Comparison of ENCODE assay signal across 13 mouse cellular contexts in the genomic region with DNA sequence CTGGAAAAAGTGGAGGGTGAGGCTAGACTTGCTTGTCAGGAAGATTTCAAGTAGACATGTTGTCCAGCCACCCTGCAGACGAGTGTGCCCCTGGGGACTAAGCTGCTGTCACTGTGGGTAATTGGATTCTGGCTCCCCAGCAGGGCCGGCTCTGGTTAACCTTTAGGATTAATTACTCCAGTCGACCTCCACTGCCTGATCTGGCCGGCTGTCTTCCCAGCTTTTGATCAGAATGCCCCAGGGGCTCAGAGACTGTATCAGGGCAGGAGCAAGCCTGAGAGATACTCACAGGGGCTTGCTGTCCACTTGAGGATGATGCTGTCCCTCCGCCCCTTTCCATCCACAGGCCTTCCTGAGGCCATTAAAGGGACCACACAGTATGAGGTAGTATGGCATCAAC.
DNase-seq lines count a peak whose midpoint lies in the region; ATAC-seq and TF ChIP-seq lines count a peak whose summit lies in the region.
"Had no signal": no experiment of that assay in that cellular context is flagged by ENCODE, and none has a peak within 500 bp of the region (broad histone marks: within the 10 kb centered on the region; RNA-seq: fewer than 3 reads in every experiment).

No protein-coding gene starts in this region.

- H3K36me3 ChIP-seq in kidney, embryonic 14.5 days (ENCODE audit: control insufficient read depth, insufficient read depth, low read length) = no peaks in the 10 kb centered on the region
- no peaks in the 10 kb centered on the region for H3K36me3 ChIP-seq in kidney, adult 2 months (ENCODE audit: control insufficient read depth, insufficient read depth, low read length)
- no peaks in the 10 kb centered on the region for H3K36me3 ChIP-seq in forebrain, embryonic 13.5 days (ENCODE audit: poor library complexity, severe bottlenecking)
- no peaks in the 10 kb centered on the region for H3K36me3 ChIP-seq in limb, embryonic 10.5 days
- no peaks in the 10 kb centered on the region for H3K36me3 ChIP-seq in neural tube, embryonic 12.5 days
- H3K36me3 ChIP-seq: limb, embryonic 15.5 days had no signal

- H3K9me3 ChIP-seq in kidney, embryonic 14.5 days (ENCODE audit: control insufficient read depth, low read length) = no peaks in the 10 kb centered on the region
- H3K9me3 ChIP-seq in forebrain, embryonic 13.5 days (replicated peaks) = no peaks in the 10 kb centered on the region
- no peaks in the 10 kb centered on the region for H3K9me3 ChIP-seq in limb, embryonic 10.5 days (replicated peaks)
- no peaks in the 10 kb centered on the region for H3K9me3 ChIP-seq in neural tube, embryonic 12.5 days
- H3K9me3 ChIP-seq: limb, embryonic 15.5 days had no signal

- TF ChIP-seq CTCF in kidney, adult 2 months (conservative IDR thresholded peaks at IDR 0.05; ENCODE audit: insufficient read depth, insufficient read length, low read depth, low read length) = no peak

- peaks cover 23% of the 10 kb centered on the region for H3K4me1 ChIP-seq in kidney, embryonic 14.5 days (ENCODE audit: control insufficient read depth, insufficient read depth, low read length)
- H3K4me1 ChIP-seq in kidney, adult 2 months (ENCODE audit: control insufficient read depth, insufficient read depth, low read length) = no peaks in the 10 kb centered on the region
- peaks cover 56% of the 10 kb centered on the region for H3K4me1 ChIP-seq in forebrain, embryonic 13.5 days
- peaks cover 46% of the 10 kb centered on the region for H3K4me1 ChIP-seq in limb, embryonic 10.5 days
- H3K4me1 ChIP-seq in neural tube, embryonic 12.5 days = peaks cover 38% of the 10 kb centered on the region

- TF ChIP-seq POLR2A in kidney, adult 2 months (IDR thresholded peaks at IDR 0.05; ENCODE audit: low read depth, low read length) = no peak

- DNase-seq in kidney, adult 2 months = no peak
- DNase-seq in limb, embryonic 10.5 days (ENCODE audit: low spot score) = peak; percentile 36
- DNase-seq in urinary bladder, postnatal 14 days (ENCODE audit: low spot score) = no peak
- no peak for DNase-seq in gastrocnemius, adult 8-10 months (ENCODE audit: low spot score in 2 of 2)
- DNase-seq in urinary bladder, adult 18-20 months (ENCODE audit: low spot score in 2 of 2) = no peak
- DNase-seq: cerebellum, postnatal 36 days; heart, postnatal 4 days; lung, postnatal 10 days; spleen, adult 18-20 months had no signal

- H3K27me3 ChIP-seq in kidney, embryonic 14.5 days (ENCODE audit: control insufficient read depth, insufficient read depth, low read length) = no peaks in the 10 kb centered on the region
- H3K27me3 ChIP-seq in kidney, adult 2 months (replicated peaks; ENCODE audit: control insufficient read depth, insufficient read depth, low read length) = no peaks in the 10 kb centered on the region
- no peaks in the 10 kb centered on the region for H3K27me3 ChIP-seq in forebrain, embryonic 13.5 days
- H3K27me3 ChIP-seq in limb, embryonic 10.5 days (ENCODE audit: low read depth, poor library complexity, severe bottlenecking) = no peaks in the 10 kb centered on the region
- H3K27me3 ChIP-seq in neural tube, embryonic 12.5 days (replicated peaks) = no peaks in the 10 kb centered on the region
- H3K27me3 ChIP-seq: limb, embryonic 15.5 days had no signal

- no peak overlapping the region for H3K4me2 ChIP-seq in kidney, embryonic 14.5 days (replicated peaks; ENCODE audit: low read depth, low read length)
- H3K4me2 ChIP-seq in forebrain, embryonic 13.5 days = peak overlapping the region; percentile 46; the same call in 1 of the 2 replicates
- no peak overlapping the region for H3K4me2 ChIP-seq in neural tube, embryonic 12.5 days (replicated peaks)
- H3K4me2 ChIP-seq: limb, embryonic 15.5 days had no signal

- WGBS in kidney, embryonic 14.5 days = 10% methylated on average over 5 of the region's 5 CpGs
- 36% methylated on average over 5 of the region's 5 CpGs for WGBS in kidney, adult 2 months
- WGBS in forebrain, embryonic 13.5 days = 13% methylated on average over 5 of the region's 5 CpGs
- 7% methylated on average over 5 of the region's 5 CpGs for WGBS in limb, embryonic 10.5 days
- whole genome bisulfite sequencing in neural tube, embryonic 12.5 days = 8% methylated on average over 5 of the region's 5 CpGs

- 0 out of 2 replicates have a peak, but pooled peaks have one; percentile 28 for ATAC-seq in kidney, embryonic 14.5 days (ENCODE audit: low FRiP score, low TSS enrichment)
- ATAC-seq in forebrain, embryonic 13.5 days = no peak
- ATAC-seq in neural tube, embryonic 12.5 days (ENCODE audit: low FRiP score, low read depth) = peak; percentile 11

- H3K9ac ChIP-seq in kidney, embryonic 14.5 days (ENCODE audit: low read depth, low read length) = no peak overlapping the region
- H3K9ac ChIP-seq in forebrain, embryonic 13.5 days = 0 out of 2 replicates have a peak overlapping the region, but pooled peaks have one; percentile 9
- H3K9ac ChIP-seq in neural tube, embryonic 12.5 days = no peak overlapping the region
- H3K9ac ChIP-seq: limb, embryonic 15.5 days had no signal

- H3K4me3 ChIP-seq in kidney, embryonic 14.5 days (ENCODE audit: low read length) = no peak overlapping the region
- no peak overlapping the region for H3K4me3 ChIP-seq in kidney, adult 2 months (ENCODE audit: insufficient read depth, low read depth, low read length)
- no peak overlapping the region for H3K4me3 ChIP-seq in forebrain, embryonic 13.5 days
- H3K4me3 ChIP-seq in limb, embryonic 10.5 days = no peak overlapping the region
- H3K4me3 ChIP-seq in neural tube, embryonic 12.5 days = no peak overlapping the region
- H3K4me3 ChIP-seq: limb, embryonic 15.5 days had no signal

- no peak overlapping the region for H3K27ac ChIP-seq in kidney, embryonic 14.5 days (ENCODE audit: low read depth, low read length)
- H3K27ac ChIP-seq in kidney, adult 2 months (ENCODE audit: insufficient read depth, low read depth, low read length) = no peak overlapping the region
- H3K27ac ChIP-seq in forebrain, embryonic 13.5 days = peak overlapping the region; percentile 90
- H3K27ac ChIP-seq in limb, embryonic 10.5 days = 0 out of 2 replicates have a peak overlapping the region, but pooled peaks have one; percentile 9
- no peak overlapping the region for H3K27ac ChIP-seq in neural tube, embryonic 12.5 days
- H3K27ac ChIP-seq: limb, embryonic 15.5 days had no signal

Comparison
In these comparisons a context has a peak if more than half of its experiments do, and no peak if none do; other contexts are left out.
1. H3K27ac ChIP-seq: peak in forebrain, embryonic 13.5 days (single experiment) and limb, embryonic 10.5 days (single experiment); none in kidney, embryonic 14.5 days (single experiment), kidney, adult 2 months (single experiment) and neural tube, embryonic 12.5 days (single experiment).